Mouse (Mus musculus) frontal cortex, adult (tissue): Measurements from ENCODE around the gene Smarcal1.

Experiments used
- ATAC-seq: cut with Nextera tagmentation; 2 replicates; pipeline ENCODE4 v1.9.2; 2017; ENCODE audit warnings: mild to moderate bottlenecking, moderate library complexity, mixed read lengths; ENCODE audit not compliant: low TSS enrichment

Smarcal1 gene

DNA sequence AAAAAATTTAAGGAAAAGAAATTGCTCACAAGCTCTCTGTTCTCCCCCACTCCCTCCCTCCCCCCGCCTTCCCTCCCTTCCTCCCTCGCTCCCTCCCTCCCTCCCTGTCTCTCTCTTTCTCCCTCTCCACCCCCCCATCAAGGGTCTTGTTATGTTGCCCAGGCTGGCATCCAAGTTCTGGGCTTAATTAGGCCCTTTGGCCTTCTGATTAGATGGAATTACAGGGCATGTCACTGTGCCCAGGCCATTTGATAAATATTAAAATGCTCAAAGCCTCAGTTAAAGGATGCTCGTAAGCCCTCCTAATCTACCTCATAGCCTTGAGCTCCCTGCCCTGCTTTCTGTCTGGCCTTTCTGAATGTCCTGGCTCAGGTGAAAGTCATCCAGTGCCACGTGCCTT, 7.6 kb downstream of the Smarcal1 start:
- ATAC-seq = no peak

DNA sequence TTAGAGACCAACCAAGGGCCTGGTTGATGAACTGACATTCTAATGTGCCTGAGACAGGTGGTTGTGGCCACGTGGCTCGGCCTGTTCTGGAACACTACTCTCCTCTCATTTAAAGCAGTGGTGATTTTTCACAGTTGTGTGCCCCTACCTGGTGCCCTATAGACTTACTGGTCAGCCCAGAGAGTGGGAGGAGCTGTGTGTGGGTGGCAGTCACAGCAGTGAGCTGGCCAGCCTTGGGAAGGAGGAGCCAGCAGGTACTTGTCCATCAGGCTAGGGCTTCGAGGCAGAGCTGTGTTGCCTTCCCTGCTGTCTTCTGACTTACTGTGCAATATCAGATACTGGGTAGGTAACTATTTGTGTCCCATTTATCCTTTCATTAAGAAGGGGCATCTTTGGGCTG, 9.3 kb downstream of the Smarcal1 start:
- ATAC-seq = no peak

DNA sequence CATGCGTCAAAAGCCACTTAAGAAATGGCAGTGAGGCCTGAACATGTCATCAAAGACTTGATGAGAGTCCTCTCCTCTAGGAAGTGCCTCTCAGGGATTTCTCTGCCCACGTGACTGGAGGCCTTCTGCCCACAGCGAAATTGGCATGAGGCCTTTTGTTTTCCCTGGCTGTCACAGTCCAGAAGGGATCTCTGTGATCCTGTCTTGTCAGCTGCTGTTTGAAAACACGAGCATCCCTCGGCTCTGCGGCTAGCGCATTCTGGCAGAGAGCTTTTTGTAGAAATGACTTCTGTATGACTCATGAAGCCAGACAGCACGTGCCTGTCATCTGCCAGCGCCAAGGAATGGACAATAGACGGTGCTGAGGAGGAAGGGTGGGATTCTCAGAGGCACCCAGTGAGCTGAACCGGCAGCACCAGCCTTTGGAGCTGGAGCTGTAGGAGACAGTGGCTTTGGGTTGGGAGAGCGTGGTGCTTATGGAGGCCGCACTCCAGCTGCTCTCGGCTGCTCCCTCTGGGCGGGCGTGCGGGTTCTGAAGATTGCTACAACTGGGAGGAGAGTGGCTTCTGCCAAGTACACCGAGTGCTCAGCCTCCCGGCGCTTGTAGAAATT, 10.4 kb downstream of the Smarcal1 start:
- ATAC-seq = peak; percentile 94

DNA sequence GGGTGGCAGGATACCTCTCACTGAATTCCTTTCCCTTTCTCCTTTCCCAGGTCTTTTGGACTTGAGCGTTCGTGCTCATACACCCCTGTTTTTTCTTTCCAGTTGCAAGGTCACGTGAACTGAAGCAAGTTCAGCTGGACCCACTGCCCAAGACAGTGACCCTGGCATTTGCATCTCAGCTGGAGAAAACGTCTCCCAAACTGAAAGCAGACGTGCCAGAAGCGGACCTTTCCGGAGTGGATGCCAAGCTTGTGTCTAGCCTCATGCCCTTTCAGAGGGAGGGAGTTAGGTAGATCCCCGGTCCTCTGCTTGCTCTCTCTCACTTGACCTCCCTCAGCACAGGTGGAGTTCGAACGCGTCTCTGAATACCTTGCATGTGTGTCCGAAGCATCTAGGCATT, 12.6 kb downstream of the Smarcal1 start:
- no peak for ATAC-seq

DNA sequence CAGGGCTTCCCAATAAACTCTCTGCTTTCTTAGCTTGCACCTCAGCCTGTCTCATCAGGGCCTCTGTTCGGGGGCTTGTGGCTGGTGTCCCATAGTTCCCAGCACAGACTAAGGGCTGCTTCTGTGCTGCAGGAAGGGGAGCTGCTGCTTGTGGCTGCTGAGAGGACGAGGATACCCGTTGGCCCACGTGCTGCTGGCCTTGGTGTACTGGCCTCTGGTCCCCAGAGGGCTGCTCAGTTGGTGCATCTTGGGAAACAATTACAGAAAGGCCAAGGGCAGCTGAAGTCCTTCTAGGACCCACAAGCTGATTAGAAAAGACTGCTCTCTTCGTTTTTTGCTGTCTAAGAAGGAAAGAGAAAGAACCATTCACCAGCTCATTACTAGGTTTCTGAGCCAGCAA, 13.2 kb downstream of the Smarcal1 start:
- ATAC-seq = no peak

DNA sequence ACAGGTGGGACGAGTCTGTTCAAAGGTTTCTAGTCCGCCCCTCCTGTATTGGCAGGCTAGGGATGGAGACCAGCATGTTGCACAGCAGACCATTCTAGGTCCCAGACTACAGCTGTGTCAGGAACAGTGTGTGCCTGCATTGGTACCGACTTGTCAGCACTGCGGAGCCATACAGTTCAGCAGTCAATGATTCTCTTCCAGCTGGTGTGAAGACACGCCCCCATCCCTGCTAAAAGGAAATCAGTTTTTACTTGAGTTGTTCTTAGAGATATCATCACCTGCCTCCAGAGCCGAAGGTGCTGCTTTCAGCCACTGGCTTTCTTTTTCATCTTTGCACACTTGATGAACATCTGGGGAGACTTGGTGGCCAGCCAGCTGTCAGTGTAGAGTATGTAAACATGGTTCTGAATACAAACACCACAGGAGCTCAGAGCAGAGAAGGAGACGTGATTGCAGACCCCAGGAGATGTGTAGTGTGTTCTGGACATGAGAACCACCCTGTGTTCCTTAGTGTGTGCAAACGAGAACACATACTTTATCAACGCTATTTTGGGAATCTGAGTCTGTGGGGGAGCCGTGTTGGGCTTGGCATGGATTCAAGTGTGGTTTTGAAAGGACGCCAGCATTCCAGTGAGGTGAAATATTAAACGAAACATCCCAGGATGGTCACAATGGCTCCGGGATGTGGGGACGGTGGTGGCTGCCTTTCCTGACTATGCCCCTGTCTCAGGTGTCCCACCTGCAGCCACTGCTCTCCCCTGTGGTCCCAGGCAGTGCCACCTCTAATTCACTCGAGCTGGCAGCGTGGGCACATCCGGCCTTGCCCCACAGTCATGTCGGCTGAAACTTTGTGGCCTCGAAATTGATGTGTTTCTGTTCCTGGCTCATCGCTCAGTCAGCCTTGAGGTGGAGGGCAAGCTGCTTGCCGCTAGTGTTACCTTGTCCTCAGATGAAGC, 16.4 kb downstream of the Smarcal1 start:
- ATAC-seq = peak; percentile 51

DNA sequence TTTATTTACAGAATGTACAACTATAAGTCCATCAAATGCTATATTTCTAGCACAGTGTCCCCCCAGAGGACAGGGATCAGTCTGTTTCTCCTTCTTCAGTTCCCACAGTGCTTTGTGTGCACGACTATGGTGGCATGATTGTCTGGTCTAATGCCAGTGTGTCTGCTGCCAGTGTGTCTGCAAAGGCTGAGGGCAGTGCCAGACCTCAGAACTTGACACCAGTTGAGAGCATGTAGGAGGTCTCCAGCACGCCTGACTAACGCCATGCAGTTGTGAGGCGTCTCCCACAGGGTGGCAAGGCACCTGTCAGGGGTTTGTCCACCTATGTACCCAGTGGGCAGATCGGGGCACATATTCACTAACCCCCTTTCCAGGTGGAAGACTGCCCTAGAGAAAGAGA, 17.7 kb downstream of the Smarcal1 start:
- no peak for ATAC-seq

DNA sequence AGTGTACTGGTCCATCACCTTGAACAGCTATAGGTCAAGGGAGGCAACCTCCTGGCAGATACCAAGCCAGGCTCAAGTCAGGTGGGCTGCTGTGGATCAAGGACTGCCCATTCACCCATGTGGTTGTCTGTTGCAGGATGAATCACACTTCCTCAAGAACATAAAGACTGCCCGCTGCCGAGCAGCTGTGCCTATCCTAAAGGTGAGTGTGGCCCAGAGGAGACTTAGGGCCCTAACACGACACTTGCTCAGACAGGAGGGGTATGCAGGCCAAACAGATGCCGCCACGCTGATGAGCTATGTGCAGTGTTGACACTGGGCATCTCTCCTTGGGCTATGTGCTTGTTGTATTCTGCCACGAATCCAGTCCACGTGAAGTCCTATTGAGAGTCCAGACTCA, 18.2 kb downstream of the Smarcal1 start:
- no peak for ATAC-seq

DNA sequence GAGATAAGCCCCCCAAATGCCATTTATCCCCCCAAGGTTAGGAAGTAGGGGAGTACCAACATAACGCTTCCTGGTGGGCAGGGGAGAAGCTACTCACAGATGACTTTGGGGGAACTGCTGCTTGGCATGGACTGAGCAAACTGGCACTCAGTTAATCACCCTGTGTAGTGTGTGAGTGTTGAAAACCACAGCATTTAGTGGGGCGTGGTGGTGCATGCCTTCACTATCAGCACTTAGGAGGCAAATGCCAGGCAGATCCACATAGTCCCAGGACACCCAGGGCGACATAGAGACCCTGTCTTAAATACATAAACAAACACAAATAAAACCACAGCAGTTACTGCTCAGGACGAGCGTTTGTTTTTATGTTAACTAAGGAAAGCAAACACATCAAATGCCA, 19.1 kb downstream of the Smarcal1 start:
- ATAC-seq = no peak

DNA sequence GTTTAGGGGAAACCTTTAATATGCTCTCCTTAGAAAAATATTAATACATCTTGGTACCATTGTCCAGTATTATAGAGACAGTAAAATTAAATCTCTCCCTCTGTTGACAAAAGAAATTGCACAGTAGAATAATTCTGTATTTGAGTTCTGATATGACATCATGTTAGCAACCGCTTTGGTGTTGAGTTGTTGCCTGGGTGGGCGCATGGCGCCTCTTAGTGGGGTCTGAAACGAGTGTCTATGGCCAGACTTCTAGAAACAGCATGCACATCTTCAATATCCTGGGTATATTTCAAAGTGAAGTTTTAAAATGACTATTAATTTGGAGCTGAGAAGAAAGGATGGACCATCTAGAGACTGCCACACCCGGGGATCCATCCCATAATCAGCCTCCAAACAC, 19.8 kb downstream of the Smarcal1 start:
- no peak for ATAC-seq

DNA sequence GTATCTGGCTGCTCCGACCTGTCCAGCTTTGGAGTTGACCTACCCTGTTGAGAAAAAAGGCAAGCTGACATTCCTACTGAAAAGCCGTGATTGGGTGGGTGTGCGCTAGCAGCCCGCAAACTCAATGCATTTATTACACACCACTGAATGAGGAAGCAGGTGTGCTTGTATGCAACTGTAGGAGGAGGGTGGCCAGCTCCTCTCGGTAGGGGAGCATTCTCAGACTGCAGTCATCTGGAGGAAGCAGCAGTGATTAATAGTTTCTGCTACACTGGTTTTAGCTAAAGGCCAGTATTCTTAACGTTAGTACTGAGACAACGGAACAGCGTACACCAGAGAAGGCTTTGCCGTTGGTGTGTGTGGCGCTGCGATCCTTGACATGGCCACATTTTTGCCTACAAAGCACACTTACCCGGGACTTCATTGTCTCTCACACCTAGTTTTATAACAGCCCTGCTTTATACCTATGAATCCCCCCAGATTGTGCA, 23.2 kb downstream of the Smarcal1 start:
- no peak for ATAC-seq

DNA sequence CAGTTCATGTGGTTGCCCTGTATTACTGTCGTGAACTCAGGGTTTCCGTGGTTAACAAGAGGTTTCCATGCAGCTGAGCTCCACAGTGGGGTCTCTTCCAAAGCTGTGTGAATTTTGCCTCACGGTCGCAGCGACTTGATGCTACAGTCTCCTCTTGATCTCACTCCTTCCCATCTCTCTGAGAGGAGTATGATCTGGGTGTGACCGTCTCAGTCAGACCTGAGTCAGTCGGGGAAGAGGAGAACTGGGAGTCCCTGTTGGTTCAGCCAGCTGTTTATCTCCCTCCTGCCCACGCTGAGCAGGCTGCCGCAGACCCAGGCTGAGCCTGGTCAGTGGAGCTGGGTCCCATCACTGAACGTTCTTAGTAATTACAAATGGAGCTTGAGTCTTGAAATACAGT, 26.1 kb downstream of the Smarcal1 start:
- ATAC-seq = no peak

DNA sequence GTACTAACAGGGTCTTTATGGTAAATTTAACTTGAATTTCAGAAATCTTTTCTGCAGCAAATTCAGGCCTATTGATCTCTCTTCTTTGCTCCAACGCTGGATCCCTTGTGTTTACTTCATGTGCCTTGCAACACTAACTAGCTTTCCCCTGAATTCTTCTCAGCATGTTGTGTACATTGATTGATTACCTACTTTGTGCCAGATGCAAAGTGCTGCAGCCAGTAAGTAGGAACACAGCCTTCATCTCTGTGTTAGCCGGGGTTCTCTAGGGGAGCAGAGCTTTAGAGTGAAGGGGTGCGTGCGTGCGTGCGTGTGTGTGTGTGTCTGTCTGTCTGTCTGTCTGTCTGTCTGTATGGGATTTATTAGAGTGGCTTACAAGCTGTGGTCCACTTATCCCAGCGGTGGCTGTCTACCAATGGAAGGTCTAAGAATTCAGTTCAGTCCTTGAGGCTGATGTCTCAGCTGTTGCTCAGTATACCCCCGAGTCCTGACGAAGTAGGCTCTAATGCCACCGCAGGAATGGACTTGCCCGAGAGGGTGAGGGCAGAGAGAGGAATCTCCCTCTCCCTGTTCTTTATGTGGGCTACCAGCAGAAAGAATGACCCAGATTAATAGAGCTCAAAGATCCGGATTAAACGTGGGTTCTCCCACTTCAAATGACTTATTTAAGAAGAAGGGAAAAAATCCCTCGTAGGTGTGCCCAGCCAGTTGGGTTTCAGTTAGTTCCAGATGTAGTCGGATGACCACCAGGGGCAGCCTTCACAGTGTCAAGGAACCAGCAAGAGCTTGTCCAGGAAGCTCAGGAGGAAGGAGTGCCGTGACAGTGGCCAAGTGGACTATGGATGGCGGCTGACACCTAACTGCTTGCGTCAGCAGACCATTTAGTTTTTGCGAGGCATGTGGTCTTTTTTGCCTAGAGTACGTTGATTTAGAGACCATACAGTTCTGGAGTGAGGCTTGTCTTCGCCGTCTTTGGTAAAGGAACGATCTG, 27.1 kb downstream of the Smarcal1 start:
- ATAC-seq = no peak

DNA sequence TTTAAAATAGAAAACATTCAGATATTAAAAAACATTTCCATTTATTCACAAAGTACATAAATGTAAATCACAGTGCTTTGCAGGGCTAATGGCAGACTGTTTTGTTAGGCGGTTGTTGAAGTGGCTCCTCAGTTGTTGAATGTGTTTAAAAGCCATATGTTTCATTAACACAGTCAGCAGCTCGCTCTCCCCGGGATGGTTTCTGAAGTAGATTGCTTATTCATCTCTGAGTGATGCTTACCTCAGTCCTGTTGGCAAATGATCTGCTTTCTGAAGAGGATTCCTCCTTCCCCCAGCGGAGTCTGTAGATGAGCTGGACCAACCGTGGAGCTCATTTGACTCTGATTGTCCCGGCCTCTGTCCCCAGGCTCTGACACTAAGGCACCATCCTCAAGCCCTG, 29.1 kb downstream of the Smarcal1 start:
- ATAC-seq = peak; percentile 54; the same call in 1 of the 2 replicates

DNA sequence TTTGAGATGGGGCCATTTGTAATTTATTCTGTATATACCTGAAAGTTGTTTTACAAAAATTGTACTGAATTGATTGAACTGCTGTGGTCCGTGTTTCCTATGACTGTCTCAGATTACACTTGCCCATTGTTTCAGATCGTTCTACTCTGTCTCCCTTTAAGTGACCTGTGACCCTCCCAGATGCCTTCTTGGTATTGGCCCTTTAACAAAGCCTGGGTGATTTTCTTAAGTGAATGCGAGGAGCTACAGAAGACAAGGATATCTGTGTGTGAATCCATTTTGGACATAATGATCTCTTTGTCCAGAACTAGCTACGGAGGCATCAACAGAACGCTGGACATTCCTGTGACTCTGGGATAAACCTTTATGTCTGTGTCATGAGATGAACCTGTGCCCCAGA, 52.2 kb downstream of the Smarcal1 start:
- ATAC-seq = no peak

DNA sequence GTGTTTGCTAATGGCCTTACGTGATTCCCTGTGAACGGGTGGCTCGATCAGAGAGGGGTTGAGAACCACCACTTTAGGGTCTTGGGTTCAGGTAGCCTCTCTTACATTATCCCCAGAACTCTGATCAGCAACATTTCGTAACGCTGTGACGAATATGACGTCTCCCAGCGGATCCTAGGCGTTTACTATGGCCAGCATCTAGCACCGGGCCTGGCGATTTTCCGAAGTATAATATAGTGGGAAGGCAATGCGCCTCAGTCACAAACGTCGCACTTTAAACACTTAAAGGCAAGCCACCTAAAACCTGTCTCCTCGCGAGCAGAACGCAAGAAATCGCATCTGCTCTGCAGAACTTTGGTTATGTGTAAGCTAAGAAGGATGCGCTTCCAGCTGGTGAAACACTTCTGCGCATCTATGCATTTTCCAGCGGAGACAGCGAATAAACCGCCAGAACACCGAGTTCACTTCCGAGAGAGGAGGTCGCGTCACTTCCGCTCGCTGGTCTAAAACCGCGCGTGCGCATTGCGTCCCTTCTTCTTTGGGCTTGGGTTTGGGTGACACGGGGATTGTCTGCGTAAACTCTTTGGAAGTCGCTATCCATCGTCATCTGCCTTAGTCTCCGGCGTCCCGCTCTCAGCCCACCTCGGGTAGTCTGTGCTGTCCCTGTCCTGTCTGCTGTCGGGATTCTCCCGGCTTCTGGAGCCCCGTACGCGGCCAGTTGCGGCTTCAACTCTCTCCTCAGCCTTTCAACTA, 57.8 kb downstream of the Smarcal1 start:
- peak; percentile 99 for ATAC-seq

DNA sequence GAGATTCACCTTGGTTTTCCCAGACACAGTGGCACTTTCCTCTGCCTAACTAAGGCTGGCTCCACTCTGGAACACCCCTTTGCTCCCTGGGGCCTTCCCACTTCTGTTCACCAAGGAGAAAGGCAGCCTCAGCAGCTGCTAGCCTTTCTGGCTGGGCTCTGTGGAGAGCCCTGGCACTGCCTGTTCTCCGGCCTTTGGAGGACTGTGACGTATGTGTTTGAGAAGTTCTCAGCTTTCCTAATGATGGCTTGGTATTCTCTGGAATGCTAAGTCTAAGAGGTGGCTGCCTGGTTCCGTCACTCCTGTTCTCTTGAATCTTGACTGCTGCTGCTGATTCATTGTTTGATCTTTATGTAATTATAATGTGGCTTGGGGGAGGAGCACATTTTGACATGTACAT, 90.0 kb downstream of the Smarcal1 start:
- ATAC-seq = no peak
